Mouse (Mus musculus) 416B (cell line): Measurements from ENCODE around the gene Macrod2.

Experiments used
- DNase-seq: peaks from one replicate; pipeline ENCODE4 v3.0.0; 2011; ENCODE audit warnings: low read depth

Macrod2 gene

GRCm38 (mm10) chr2:140570874-140571273, 175.8 kb downstream of the Macrod2 start:
- no peak for DNase-seq

- no peak for DNase-seq
Measured at GRCm38 (mm10) chr2:140592537-140593261, 197.6 kb downstream of the Macrod2 start.

DNA sequence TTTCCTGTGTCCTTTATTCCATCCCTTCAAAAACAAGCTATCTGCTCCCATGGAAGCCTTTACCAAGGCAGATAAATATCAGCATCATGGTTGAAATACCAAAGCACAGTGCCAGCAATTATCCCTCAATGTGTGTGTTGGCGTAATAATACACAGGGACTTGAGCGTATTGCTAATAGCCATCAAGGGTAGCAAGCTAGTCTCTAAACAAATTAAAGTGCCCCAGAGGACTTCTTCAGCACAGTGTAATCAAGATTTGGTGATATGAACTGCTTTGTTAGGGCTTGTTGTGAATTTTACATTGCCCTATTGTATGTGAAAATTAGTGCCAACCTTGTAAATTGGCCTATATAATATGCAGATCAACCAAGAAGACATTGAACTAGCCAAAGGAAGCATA, 201.8 kb downstream of the Macrod2 start:
- no peak for DNase-seq

GRCm38 (mm10) chr2:140615451-140615850, 220.3 kb downstream of the Macrod2 start:
- DNase-seq, result no peak

DNA sequence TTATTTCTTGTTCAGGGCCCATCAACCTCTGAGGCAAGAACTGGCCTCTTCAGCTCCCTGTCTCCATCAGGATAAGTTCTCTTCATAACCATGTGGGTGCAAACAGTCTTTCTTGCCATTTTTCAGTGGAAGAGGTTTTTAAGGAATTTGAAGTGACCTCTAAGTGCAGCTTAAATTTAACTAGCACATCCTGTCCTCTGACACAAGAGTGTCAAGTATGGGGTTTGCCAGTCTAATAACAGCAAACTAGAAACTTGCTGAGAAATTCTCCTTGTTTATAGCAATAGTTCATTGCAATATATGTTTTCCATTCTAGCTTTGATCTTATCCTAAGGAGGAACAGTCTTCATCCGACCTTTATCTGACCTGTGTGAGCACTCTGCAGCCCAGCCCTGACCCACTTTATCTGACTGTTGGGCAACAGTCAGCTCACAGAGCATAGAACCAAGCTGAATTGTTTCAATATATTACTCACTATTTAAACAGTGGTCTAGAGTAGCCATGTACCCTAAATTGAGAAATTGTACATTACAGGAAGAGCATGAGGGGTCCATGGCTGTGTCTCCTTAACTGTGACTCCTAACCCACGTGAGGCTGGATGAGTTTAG, 226.7 kb downstream of the Macrod2 start:
- no peak for DNase-seq

- no peak for DNase-seq
Measured at GRCm38 (mm10) chr2:140653481-140653880, 258.4 kb downstream of the Macrod2 start.

DNA sequence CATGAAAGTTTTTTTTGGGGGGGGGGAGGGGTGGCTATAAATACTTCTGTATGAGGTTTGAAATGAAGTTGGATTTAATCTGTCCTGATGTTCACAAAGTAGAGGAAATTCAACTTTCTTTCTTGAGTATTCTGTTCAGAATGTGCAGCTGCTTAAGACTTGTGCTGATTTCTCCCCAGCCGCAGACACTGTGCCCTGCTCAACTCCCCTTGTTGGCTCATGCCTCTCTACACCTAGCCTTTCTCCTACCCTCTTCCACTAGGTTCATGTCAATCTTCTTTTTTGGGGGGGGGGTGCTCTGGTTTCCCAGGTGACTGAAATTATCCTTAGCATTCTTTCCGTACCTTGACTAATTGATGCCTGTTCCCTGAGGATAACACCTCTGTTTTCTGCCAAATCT, 258.9 kb downstream of the Macrod2 start:
- DNase-seq, result no peak

DNA sequence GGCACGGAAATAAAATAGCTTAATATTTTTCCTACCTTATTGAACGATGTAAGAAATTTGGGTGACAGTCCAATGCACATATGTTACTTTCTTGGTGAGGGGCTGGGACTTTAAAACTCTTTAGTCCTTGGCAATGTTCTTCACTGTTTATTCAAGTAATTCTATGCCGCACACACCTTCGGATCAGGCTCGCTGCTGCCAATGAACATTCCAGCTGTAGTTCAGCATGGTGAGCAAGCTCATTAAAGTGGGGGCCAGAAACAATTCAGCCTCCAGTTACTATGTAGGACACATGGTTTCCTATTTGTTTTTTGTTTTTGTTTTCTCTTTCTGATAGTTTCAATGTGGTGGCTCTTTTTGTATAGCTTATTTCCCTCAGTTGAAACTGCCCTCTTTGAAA, 267.6 kb downstream of the Macrod2 start:
- DNase-seq, result no peak

GRCm38 (mm10) chr2:140664381-140664780, 269.3 kb downstream of the Macrod2 start:
- no peak for DNase-seq

DNA sequence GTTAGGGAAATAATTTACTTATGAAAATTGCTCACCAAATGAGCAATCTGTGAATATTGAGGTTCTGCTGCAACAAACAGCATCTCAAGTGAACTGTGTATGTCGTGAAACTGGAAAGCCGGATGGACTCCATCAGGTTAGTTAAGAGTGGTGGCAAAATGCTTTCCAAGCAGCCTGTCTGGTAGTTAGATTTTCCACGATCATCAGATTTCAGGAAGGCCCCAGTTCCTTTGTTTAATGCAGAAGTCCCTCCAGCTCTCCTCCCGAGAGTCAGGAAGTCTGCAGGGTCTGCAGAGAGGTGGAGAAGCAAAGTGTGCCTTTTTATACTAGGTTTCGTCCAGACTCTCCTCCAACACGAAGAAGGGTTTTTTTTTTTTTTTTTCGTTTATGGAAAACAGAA, 271.7 kb downstream of the Macrod2 start:
- DNase-seq, result no peak

DNA sequence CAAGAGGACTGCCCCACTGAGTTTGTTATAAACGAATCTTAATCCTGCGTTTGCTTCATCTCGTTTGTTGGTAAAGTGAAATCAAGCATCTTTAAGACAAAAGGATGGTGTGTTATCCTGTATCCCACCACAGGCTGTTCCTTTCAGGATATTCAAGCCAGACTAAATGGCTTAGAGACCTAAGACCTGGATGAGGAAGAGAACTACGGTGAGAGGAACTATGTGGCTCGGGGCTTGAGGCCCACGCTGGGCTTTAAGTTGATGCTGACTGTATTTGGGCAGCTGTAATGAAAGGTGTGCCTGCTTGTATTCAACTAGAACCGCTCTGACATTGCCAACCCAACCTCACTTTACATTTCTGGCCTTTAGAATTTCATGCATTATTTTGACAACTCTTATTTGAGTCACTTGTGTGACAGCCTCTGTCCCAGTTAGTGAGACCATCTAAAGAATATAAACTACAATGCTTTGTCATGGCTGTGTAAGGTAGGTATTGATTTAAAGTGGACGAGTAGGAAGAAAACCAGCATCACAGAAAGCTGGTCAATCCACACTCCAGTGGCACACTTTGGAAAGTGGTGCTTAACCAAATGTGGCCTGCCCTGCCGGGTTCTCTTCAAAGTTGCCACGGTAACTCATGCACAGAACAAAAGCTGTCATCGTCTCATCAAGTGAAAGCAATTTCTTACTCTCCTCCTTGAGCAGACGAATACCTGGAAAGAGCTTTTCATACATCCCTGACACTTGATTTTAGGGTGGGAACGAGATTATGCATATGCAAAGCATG, 272.3 kb downstream of the Macrod2 start:
- DNase-seq, result no peak

DNA sequence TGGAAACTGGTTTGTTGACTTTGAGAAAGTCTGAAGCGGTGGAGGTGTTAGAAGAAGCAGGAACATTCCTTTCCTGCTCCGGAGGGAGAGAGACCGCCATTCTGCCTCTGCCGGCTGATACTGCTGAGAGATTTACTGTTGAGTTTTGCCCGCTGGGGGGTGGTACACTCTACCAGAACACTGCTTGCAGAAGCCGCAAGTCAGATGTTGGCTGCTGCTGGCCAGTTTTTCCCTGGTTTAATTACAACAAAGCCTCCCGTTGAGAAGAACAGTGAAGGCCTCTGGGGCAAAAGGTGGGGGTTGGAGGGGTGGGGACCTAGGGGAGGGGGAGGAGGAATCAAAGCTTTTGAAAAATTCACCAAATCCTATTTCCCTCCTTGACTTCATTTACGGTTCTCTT, 273.2 kb downstream of the Macrod2 start:
- no peak for DNase-seq

- no peak for DNase-seq
Measured at GRCm38 (mm10) chr2:140669081-140669480, 274.0 kb downstream of the Macrod2 start.

DNA sequence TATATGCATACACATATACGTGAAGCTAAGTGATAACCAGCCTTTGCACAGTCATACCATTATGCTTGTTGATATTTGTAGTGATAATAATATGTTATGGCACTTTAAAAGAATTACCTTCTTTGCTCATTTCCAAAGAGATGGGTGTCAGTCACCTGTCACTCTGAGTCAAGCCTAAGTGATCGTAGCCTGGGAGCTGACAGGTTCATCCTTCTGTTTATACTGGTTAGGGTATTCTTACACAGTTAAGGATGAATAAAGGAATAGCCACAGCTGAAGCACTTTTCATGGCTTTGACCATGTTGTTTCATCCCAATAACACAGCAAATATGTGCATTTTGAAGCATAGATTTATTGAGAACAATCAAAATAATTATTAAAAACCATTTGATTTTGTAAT, 274.7 kb downstream of the Macrod2 start:
- no peak for DNase-seq

GRCm38 (mm10) chr2:140670457-140670856, 275.3 kb downstream of the Macrod2 start:
- DNase-seq, result no peak

DNA sequence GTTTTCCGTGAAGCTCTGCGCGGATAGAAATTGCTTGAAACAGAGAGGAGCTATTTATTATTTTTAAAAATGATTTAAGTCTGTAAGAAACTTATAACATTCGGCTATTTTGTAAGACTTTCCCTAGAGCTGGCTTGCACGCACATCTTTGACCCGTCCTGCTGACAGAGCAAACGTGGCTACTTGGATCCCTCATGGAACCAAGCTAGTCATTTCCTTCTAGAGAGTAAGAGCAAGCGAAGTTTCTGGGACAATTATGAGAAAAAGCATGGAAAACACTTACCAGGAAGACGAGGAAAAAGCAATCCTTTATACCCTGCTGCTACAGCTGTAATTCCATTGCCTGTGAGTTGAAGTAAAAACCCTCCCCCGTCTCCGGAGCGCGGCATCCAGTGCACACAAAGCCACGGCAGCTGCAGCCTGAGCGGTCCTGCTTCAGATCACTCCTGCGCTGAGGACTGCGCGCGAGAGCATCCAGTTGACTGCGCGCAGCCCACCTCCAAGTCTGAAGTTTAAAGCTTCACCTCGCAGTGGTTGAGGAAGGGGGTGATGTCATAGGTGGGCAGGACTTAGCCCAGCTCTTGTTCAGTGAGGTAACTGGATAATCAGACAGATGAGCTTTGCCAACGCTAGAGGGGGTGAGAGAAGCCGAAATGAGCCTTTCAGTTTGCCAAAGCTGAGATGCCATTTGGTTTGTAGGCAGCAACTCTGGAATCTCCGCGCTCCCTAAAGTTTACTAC, 276.0 kb downstream of the Macrod2 start, which contains the start of gene Flrt3:
Gene Flrt3, minus strand, starts transcription at position 507 of the 740 bp plus-strand sequence.
- peak; percentile 5 for DNase-seq

GRCm38 (mm10) chr2:140673466-140673865, 278.4 kb downstream of the Macrod2 start:
- DNase-seq, result no peak

- DNase-seq, result no peak
Measured at GRCm38 (mm10) chr2:140676728-140677127, 281.6 kb downstream of the Macrod2 start.

GRCm38 (mm10) chr2:140690906-140691305, 295.8 kb downstream of the Macrod2 start:
- DNase-seq, result no peak

- DNase-seq, result no peak
Measured at GRCm38 (mm10) chr2:140691403-140691802, 296.3 kb downstream of the Macrod2 start.

- DNase-seq, result no peak
Measured at GRCm38 (mm10) chr2:140692461-140692860, 297.4 kb downstream of the Macrod2 start.

- DNase-seq, result peak; percentile 5
Measured at GRCm38 (mm10) chr2:140693845-140694244, 298.7 kb downstream of the Macrod2 start.
